Mouse (Mus musculus): ENCODE measurements around the gene Tex11.
"Not testable (repeated sequence)": the region's sequence is repeated elsewhere in the genome, so short reads cannot be mapped to it uniquely, and the experiment has no call there.

Tex11 gene

GRCm38 (mm10) chrX:101059541-101059940 is at the start of gene Tex11:
TSS of gene Tex11 (minus strand) at chrX:101059667.
- DNase-seq: no peak

- no peak for DNase-seq
Measured at GRCm38 (mm10) chrX:101085920-101086319, 26.5 kb upstream of the Tex11 start, which contains the start of gene Slc7a3. TSS of gene Slc7a3 (minus strand) at chrX:101086020.

DNA sequence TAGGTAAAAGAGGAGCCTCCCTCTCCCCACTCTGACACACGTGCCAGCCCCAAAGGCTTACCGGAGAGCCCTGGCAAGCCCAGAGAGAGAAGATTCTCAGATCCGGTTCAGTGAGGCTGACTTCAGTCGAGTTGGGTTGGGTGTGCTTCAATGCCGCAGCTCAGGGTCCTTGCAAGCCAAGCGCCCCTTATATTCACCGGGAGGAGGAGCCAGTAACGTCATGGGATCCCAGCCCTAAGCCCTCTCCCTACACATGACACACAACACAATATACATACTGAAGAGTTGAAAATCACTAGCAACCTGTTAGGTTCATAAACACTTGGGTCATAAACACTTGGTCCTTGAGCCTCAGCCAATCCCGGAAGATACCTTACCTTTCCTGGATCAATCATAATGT is 25.7 kb upstream of the Tex11 start:
- DNase-seq: not testable (repeated sequence)

GRCm38 (mm10) chrX:101084192-101084591 is 24.7 kb upstream of the Tex11 start:
- no peak for DNase-seq

DNA sequence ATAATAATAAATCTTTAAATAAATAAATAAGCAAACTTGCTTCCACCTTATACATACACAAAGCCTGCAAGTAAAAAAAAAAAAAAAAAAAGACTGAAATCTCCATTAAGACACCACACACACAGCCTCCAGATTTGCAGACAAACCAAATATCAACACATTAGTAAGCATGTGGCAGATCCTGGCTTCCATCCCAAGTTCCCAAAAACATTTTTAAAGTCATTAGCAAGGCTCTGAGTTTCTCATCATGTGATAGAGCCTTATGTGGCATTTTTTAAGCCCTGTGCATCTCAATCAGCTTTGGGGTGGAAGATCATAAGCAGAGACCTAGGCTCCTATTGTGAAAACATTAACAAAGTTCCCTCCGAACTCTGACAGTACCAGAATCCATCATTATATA is 5.8 kb upstream of the Tex11 start:
- no peak for DNase-seq

GRCm38 (mm10) chrX:101063503-101063902 is 4.0 kb upstream of the Tex11 start:
- DNase-seq: peak in 1 of 2 experiments; percentile 1

DNA sequence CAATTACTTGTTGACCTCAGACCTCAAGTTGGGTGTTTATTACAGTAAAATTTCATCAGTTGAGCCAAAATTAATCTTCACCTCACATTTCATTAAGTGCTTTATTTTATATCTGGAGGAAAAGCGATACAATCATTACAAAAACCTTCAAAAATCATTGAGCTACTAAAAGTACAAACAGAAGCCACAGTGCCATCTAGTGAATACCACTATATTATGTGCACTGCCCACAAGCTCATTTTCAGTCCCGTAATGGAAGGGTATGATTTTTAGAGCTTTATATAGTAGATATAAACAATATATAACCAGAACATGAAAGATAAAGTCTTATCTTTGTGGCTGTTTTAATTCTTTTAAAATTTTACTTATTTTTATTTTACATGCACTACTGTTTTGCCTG is 115.8 kb downstream of the Tex11 start:
- peak in 1 of 2 experiments; percentile 4 for DNase-seq

GRCm38 (mm10) chrX:100839211-100839610 is 220.3 kb downstream of the Tex11 start:
- no peak for DNase-seq

GRCm38 (mm10) chrX:100832806-100833205 is 226.7 kb downstream of the Tex11 start:
- DNase-seq: no peak

GRCm38 (mm10) chrX:100825557-100825956 is 233.9 kb downstream of the Tex11 start:
- no peak for DNase-seq

GRCm38 (mm10) chrX:100821149-100821548 is 238.3 kb downstream of the Tex11 start:
- no peak for DNase-seq

DNA sequence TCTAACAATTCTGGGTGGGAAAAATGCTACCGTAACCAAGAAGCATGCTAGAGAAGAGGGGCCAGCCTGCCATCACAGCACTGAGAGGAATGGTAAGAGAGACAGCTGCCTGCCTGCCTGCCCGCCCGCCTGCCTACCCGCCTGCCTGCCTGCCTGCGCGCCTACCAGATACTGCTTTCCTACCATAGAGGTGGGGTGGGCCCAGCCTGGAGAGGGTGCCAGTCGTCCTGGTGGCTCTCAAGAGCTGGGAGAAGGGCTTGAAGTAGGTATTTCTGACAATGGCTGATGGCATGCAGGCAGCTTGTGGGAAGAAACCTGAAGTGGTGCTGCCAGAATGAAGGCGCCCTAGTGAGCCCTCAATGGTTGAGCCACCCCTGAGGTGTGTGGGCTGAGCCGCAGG is 240.8 kb downstream of the Tex11 start:
- no peak for DNase-seq

- peak; percentile 77 to 83 for DNase-seq
Measured at GRCm38 (mm10) chrX:100815766-100816165, 243.7 kb downstream of the Tex11 start.

GRCm38 (mm10) chrX:100814139-100814538 is 245.3 kb downstream of the Tex11 start:
- DNase-seq: no peak

- DNase-seq: no peak
Measured at GRCm38 (mm10) chrX:100811129-100811528, 248.3 kb downstream of the Tex11 start.

- no peak for DNase-seq
Measured at GRCm38 (mm10) chrX:100802034-100802433, 257.4 kb downstream of the Tex11 start.

DNA sequence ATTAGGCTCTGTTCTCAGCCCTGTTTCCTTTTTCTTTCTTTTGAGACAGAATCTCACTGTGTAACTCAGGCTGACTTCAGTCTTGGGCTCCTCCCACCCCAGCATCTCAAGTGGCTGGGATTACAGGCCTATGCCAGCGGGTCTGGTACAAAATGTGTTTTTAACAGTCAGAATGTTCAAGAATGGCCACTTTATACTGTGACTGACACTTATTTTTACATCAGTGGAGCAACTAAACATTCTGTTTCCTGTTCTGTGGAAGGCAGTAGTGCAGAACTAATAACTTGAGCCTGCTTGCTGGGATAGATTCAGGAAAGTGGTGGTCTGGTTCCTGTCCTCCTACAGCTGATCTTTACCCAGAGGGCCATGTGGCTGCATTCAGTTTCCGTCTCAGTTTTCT is 258.8 kb downstream of the Tex11 start:
- DNase-seq: no peak

- no peak for DNase-seq
Measured at GRCm38 (mm10) chrX:100797851-100798527, 261.5 kb downstream of the Tex11 start.

GRCm38 (mm10) chrX:100797370-100797769 is 262.1 kb downstream of the Tex11 start:
- no peak for DNase-seq

DNA sequence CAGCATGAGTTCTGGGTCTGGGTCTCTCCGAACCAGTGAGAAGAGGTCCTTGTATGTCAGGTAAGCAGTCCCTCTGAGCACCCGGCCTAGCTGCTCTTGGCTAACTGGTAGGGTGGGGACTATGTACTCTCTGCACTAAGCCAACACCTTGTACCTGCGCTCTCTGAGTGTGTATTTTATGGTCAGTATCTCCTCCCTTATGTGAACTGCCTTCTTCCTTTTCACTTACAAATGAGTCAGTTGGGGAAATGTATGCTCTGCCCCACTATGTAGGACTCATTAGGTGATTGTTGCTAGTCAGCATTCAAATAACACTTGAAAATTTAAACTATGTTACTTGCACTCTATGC is 262.8 kb downstream of the Tex11 start:
- no peak for DNase-seq

- peak; percentile 55 to 68 for DNase-seq
Measured at GRCm38 (mm10) chrX:100796041-100796740, 263.3 kb downstream of the Tex11 start.

DNA sequence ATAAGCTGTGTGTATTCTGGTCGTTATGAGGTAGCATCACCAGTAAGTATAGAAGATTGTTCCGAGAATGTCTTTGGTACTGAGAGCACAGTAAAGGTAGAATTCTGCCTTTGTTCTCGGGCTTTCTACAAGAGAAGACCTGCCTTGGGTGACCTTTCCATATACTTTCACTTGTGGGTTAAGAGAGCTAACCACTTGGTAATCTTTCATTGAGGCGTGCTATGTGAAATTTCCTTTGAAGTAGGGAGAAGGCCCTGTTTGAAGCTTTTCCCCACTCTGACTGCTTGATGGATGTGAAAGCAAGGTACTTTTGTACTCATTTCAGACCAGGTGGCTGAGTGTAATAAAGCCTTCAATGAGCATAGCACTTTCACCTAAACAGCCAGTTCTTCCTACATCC is 270.1 kb downstream of the Tex11 start:
- DNase-seq: no peak

All from cerebellum, adult 18-20 months (tissue).